In the genomic region with DNA sequence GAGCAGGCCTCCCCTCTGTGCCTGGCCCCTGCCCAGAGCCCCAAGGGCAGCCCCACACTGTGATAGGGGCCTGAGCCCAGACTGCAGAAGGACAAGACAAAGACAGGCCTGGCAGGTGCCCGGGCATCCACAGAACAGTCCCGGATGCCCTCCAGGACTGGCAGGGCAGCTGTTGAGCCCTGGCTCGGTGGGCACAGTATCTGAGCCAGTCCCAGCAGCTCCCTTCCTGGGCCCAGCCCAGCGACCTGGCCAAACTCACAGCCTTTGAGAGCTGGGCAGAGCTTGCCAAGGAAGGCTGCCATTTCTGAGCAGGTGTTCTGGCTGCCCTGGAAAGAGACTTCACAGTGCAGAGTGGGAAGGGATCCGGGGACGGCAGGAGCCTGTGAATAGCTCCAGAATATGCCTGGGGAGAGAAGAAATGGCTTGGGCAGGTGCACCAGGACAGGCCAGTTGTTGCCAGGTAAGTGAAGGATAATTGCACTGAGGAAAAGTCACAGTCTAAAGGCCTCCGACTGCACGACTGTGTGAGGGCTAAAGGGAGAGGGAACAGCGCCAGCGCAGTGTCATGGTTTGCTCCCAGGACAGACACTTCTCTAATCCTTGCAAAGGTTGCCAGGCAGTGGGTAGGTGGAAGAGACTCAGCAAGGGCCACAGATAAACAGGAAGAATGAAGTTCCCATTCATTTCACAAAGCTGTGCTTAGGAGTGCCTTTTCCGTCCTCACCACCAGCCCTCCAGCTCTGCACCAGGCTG, we compare ENCODE assay signal across 10 mouse cellular contexts. TPM values are rescaled to one million over a fixed set of nuclear protein-coding genes. Genes with fewer than 3 reads are reported as not detected.
DNase-seq lines count a peak whose midpoint lies in the region; ATAC-seq and TF ChIP-seq lines count a peak whose summit lies in the region.
"Had no signal": no experiment of that assay in that cellular context is flagged by ENCODE, and none has a peak within 500 bp of the region (broad histone marks: within the 10 kb centered on the region; RNA-seq: fewer than 3 reads in every experiment).

No protein-coding gene starts in this region.

- H3K36me3 ChIP-seq in liver, embryonic 13.5 days = 0 out of 2 replicates have a peak, but pooled peaks cover 2% of the 10 kb centered on the region
- H3K36me3 ChIP-seq in liver, embryonic 12.5 days = peaks cover 7% of the 10 kb centered on the region; the same call in 1 of the 2 replicates
- H3K36me3 ChIP-seq in embryonic facial prominence, embryonic 10.5 days (replicated peaks) = peaks cover 26% of the 10 kb centered on the region
- H3K36me3 ChIP-seq in heart, embryonic 13.5 days = peaks cover 25% of the 10 kb centered on the region
- H3K36me3 ChIP-seq in midbrain, postnatal 0 days (ENCODE audit: insufficient read depth, low read length) = peaks cover 9% of the 10 kb centered on the region

- H3K4me1 ChIP-seq in liver, embryonic 13.5 days (replicated peaks) = peaks cover 12% of the 10 kb centered on the region; the same call in 1 of the 2 replicates
- H3K4me1 ChIP-seq in liver, embryonic 12.5 days = peaks cover 19% of the 10 kb centered on the region; the same call in 1 of the 2 replicates
- H3K4me1 ChIP-seq in embryonic facial prominence, embryonic 10.5 days = peaks cover 72% of the 10 kb centered on the region
- peaks cover 70% of the 10 kb centered on the region for H3K4me1 ChIP-seq in heart, embryonic 13.5 days
- H3K4me1 ChIP-seq in midbrain, postnatal 0 days (ENCODE audit: insufficient read depth, low read length) = peaks cover 17% of the 10 kb centered on the region

- no peak overlapping the region for H3K27ac ChIP-seq in liver, embryonic 13.5 days
- H3K27ac ChIP-seq in liver, embryonic 12.5 days = no peak overlapping the region
- H3K27ac ChIP-seq in embryonic facial prominence, embryonic 10.5 days (replicated peaks) = peak overlapping the region; percentile 88
- H3K27ac ChIP-seq in heart, embryonic 13.5 days (replicated peaks) = no peak overlapping the region
- H3K27ac ChIP-seq in midbrain, postnatal 0 days (ENCODE audit: low read depth, low read length) = 0 out of 2 replicates have a peak overlapping the region, but pooled peaks have one; percentile 26
- H3K27ac ChIP-seq: kidney, postnatal 0 days had no signal

- H3K27me3 ChIP-seq in liver, embryonic 13.5 days = no peaks in the 10 kb centered on the region
- no peaks in the 10 kb centered on the region; the same call in 1 of the 2 replicates for H3K27me3 ChIP-seq in liver, embryonic 12.5 days (replicated peaks)
- H3K27me3 ChIP-seq in embryonic facial prominence, embryonic 10.5 days (replicated peaks; ENCODE audit: low read depth, poor library complexity, severe bottlenecking) = no peaks in the 10 kb centered on the region
- H3K27me3 ChIP-seq in heart, embryonic 13.5 days (replicated peaks) = no peaks in the 10 kb centered on the region
- H3K27me3 ChIP-seq in midbrain, postnatal 0 days (ENCODE audit: insufficient read depth, low read length) = no peaks in the 10 kb centered on the region

- no peak overlapping the region for H3K4me2 ChIP-seq in liver, embryonic 13.5 days
- H3K4me2 ChIP-seq in liver, embryonic 12.5 days = no peak overlapping the region
- no peak overlapping the region for H3K4me2 ChIP-seq in heart, embryonic 13.5 days
- no peak overlapping the region for H3K4me2 ChIP-seq in midbrain, postnatal 0 days (ENCODE audit: low read depth, low read length, poor library complexity, severe bottlenecking)

- H3K9me3 ChIP-seq in liver, embryonic 13.5 days (replicated peaks) = no peaks in the 10 kb centered on the region
- no peaks in the 10 kb centered on the region for H3K9me3 ChIP-seq in liver, embryonic 12.5 days (replicated peaks)
- H3K9me3 ChIP-seq in embryonic facial prominence, embryonic 10.5 days = no peaks in the 10 kb centered on the region
- no peaks in the 10 kb centered on the region for H3K9me3 ChIP-seq in heart, embryonic 13.5 days
- no peaks in the 10 kb centered on the region for H3K9me3 ChIP-seq in midbrain, postnatal 0 days (ENCODE audit: low read length)
- H3K9me3 ChIP-seq: G1E had no signal

- 72% methylated on average over 11 of the region's 11 CpGs for WGBS in liver, embryonic 13.5 days (ENCODE audit: insufficient replicate concordance)
- 69% methylated on average over 11 of the region's 11 CpGs for WGBS in liver, embryonic 12.5 days (ENCODE audit: insufficient replicate concordance)
- 71% methylated on average over 11 of the region's 11 CpGs for WGBS in embryonic facial prominence, embryonic 10.5 days
- 72% methylated on average over 11 of the region's 11 CpGs for WGBS in heart, embryonic 13.5 days
- WGBS in midbrain, postnatal 0 days = 63% methylated on average over 11 of the region's 11 CpGs

- DNase-seq in liver, embryonic 13.5 days = no peak
- DNase-seq in embryonic facial prominence, embryonic 10.5 days (ENCODE audit: low spot score) = no peak
- DNase-seq in midbrain, postnatal 0 days (ENCODE audit: low spot score) = peak; percentile 86
- DNase-seq in layer of hippocampus, adult 9-11 months = no peak
- no peak for DNase-seq in urinary bladder, adult 18-20 months (ENCODE audit: low spot score in 2 of 2)
- DNase-seq in left cerebral cortex, adult 8-10 months (ENCODE audit: low spot score in 2 of 2) = no peak

- H3K9ac ChIP-seq in liver, embryonic 13.5 days = no peak overlapping the region
- no peak overlapping the region for H3K9ac ChIP-seq in liver, embryonic 12.5 days
- peak overlapping the region; percentile 67 for H3K9ac ChIP-seq in heart, embryonic 13.5 days
- H3K9ac ChIP-seq in midbrain, postnatal 0 days (replicated peaks; ENCODE audit: low read length, poor library complexity, severe bottlenecking) = no peak overlapping the region

- no peak overlapping the region for H3K4me3 ChIP-seq in liver, embryonic 13.5 days (replicated peaks)
- no peak overlapping the region for H3K4me3 ChIP-seq in liver, embryonic 12.5 days
- no peak overlapping the region for H3K4me3 ChIP-seq in embryonic facial prominence, embryonic 10.5 days
- H3K4me3 ChIP-seq in heart, embryonic 13.5 days = no peak overlapping the region
- H3K4me3 ChIP-seq in midbrain, postnatal 0 days (ENCODE audit: low read depth, low read length) = no peak overlapping the region

- no peak for TF ChIP-seq CTCF in midbrain, postnatal 0 days (IDR thresholded peaks at IDR 0.05)

- ATAC-seq in liver, embryonic 13.5 days (ENCODE audit: low read depth) = 0 out of 2 replicates have a peak, but pooled peaks have one; percentile 18
- ATAC-seq in liver, embryonic 12.5 days = no peak
- ATAC-seq in heart, embryonic 13.5 days (ENCODE audit: extremely low read depth, insufficient number of reproducible peaks, low FRiP score, low TSS enrichment) = no peak
- peak; percentile 45 for ATAC-seq in midbrain, postnatal 0 days (ENCODE audit: low FRiP score)

RNA-seq across cellular contexts. Expression of gene BC034090, which starts 34.1 kb away (rescaled TPM):
- polyA plus RNA-seq in liver, embryonic 13.5 days (2015; fragmentation: Nextera tagmentation; extraction: Ambion mirVana) = 0.13 and 0.28 TPM in 2 replicates
- 0.28 and 0.46 TPM in 2 replicates for polyA plus RNA-seq in liver, embryonic 12.5 days (2016; fragmentation: Nextera tagmentation; extraction: Ambion mirVana)
- 5.3 and 5.7 TPM in 2 replicates for polyA plus RNA-seq in embryonic facial prominence, embryonic 10.5 days (2016; fragmentation: Nextera tagmentation; extraction: Ambion mirVana)
- polyA plus RNA-seq in heart, embryonic 13.5 days (2015; fragmentation: Nextera tagmentation; extraction: Ambion mirVana) = 7.0 and 7.6 TPM in 2 replicates
- 7.3 and 11.2 TPM in 2 replicates for total RNA-seq in midbrain, postnatal 0 days (2014; rRNA removed)
- polyA plus RNA-seq in midbrain, postnatal 0 days (2015; fragmentation: Nextera tagmentation; extraction: Ambion mirVana) = 1.9 TPM in 2 replicates
- 10 to 100 TPM in 3 of 4 experiments, 1 to 10 TPM in 1; 8.7 to 18.3 (median 14.4) TPM for total RNA-seq in left cerebral cortex, adult 8-10 months (2022)

RNA-seq across cellular contexts. Expression of gene Stx6, which starts 51.7 kb away (rescaled TPM):
- polyA plus RNA-seq in liver, embryonic 13.5 days (2015; fragmentation: Nextera tagmentation; extraction: Ambion mirVana) = 10.8 and 12.5 TPM in 2 replicates
- 21.8 and 24.0 TPM in 2 replicates for polyA plus RNA-seq in liver, embryonic 12.5 days (2016; fragmentation: Nextera tagmentation; extraction: Ambion mirVana)
- 85.0 and 88.9 TPM in 2 replicates for polyA plus RNA-seq in embryonic facial prominence, embryonic 10.5 days (2016; fragmentation: Nextera tagmentation; extraction: Ambion mirVana)
- polyA plus RNA-seq in heart, embryonic 13.5 days (2015; fragmentation: Nextera tagmentation; extraction: Ambion mirVana) = 48.7 and 49.9 TPM in 2 replicates
- total RNA-seq in midbrain, postnatal 0 days (2014; rRNA removed) = 86.8 and 114 TPM in 2 replicates
- polyA plus RNA-seq in midbrain, postnatal 0 days (2015; fragmentation: Nextera tagmentation; extraction: Ambion mirVana) = 75.3 and 81.8 TPM in 2 replicates
- total RNA-seq in left cerebral cortex, adult 8-10 months (2022) = 100 to 1,000 TPM; 117 to 129 (median 119) TPM

Comparison
In these comparisons a context has a peak if more than half of its experiments do, and no peak if none do; other contexts are left out.
1. ATAC-seq: peak in liver, embryonic 13.5 days (single experiment) and midbrain, postnatal 0 days (single experiment); none in liver, embryonic 12.5 days (single experiment) and heart, embryonic 13.5 days (single experiment).
2. H3K27ac ChIP-seq: peak in embryonic facial prominence, embryonic 10.5 days (single experiment) and midbrain, postnatal 0 days (single experiment); none in liver, embryonic 13.5 days (single experiment), liver, embryonic 12.5 days (single experiment) and heart, embryonic 13.5 days (single experiment).